Mouse (Mus musculus) neural tube, embryonic 11.5 days (tissue): ENCODE data around the gene Fth1. TPM values are rescaled to one million over a fixed set of nuclear protein-coding genes. Genes with fewer than 3 reads are reported as not detected.

ENCODE experiments used
- ATAC-seq: fragments of 200-750 bp; cut with Nextera tagmentation; 2 replicates; pipeline ENCODE4 v1.8.0; 2017; ENCODE audit warnings: moderate number of reproducible peaks, mild to moderate bottlenecking, moderate TSS enrichment, moderate library complexity; ENCODE audit not compliant: insufficient read depth, low FRiP score, low TSS enrichment
- DNase-seq: peaks from one replicate; pipeline ENCODE4 v3.0.0-alpha.2; 2015; ENCODE audit warnings: low spot score
- H3K27ac ChIP-seq: fragments of 300-500 bp; sonication (generic); 2 replicates; pipeline ENCODE4 v1.5.1; 2014; ENCODE audit warnings: low read depth, mild to moderate bottlenecking, low read length
- H3K27me3 ChIP-seq: fragments of 300-500 bp; sonication (generic); 2 replicates; pipeline ENCODE4 v1.6.1; 2014; ENCODE audit warnings: mild to moderate bottlenecking, low read length, mixed read lengths; ENCODE audit not compliant: control insufficient read depth, insufficient read depth
- H3K36me3 ChIP-seq: fragments of 300-500 bp; sonication (generic); 2 replicates; pipeline ENCODE4 v1.6.1; 2014; ENCODE audit warnings: mild to moderate bottlenecking, low read length, moderate library complexity, mixed read lengths; ENCODE audit not compliant: control insufficient read depth, insufficient read depth
- H3K4me1 ChIP-seq: fragments of 300-500 bp; sonication (generic); 2 replicates; pipeline ENCODE4 v1.6.1; 2014; ENCODE audit warnings: low read length, mixed read lengths; ENCODE audit not compliant: control insufficient read depth, insufficient read depth
- H3K4me2 ChIP-seq: fragments of 300-500 bp; sonication (generic); 2 replicates; pipeline ENCODE4 v1.6.1; 2014; ENCODE audit warnings: low read depth, mild to moderate bottlenecking, moderate library complexity
- H3K4me3 ChIP-seq: fragments of 300-500 bp; sonication (generic); 2 replicates; pipeline ENCODE4 v1.5.1; 2014; ENCODE audit warnings: low read depth, low read length
- H3K9ac ChIP-seq: fragments of 300-500 bp; sonication (generic); 2 replicates; pipeline ENCODE4 v1.6.1; 2014; ENCODE audit warnings: mild to moderate bottlenecking, low read length
- H3K9me3 ChIP-seq: fragments of 300-500 bp; sonication (generic); 2 replicates; pipeline ENCODE4 v1.6.1; 2016; ENCODE audit warnings: low read length; ENCODE audit not compliant: control insufficient read depth
- WGBS: fragments of 180-500 bp; shearing (Covaris S2); extraction: QIAGEN DNeasy Blood & Tissue Kit; methylation state at CpG from one replicate; pipeline ENCODE4 v1.1.7; 2014; 5-methylcytosine and 5-hydroxymethylcytosine counted together
- polyA plus RNA-seq: library from polyadenylated mRNA; unstranded; fragments of >200 nt; fragmentation: Nextera tagmentation; extraction: Ambion mirVana; gene quantifications from 2 replicates; pipeline ENCODE4 v1.2.1, GENCODE M21; 2014

The Fth1 gene
- polyA plus RNA-seq, 1 experiment from 2014 or later, result 1,187 TPM

DNA sequence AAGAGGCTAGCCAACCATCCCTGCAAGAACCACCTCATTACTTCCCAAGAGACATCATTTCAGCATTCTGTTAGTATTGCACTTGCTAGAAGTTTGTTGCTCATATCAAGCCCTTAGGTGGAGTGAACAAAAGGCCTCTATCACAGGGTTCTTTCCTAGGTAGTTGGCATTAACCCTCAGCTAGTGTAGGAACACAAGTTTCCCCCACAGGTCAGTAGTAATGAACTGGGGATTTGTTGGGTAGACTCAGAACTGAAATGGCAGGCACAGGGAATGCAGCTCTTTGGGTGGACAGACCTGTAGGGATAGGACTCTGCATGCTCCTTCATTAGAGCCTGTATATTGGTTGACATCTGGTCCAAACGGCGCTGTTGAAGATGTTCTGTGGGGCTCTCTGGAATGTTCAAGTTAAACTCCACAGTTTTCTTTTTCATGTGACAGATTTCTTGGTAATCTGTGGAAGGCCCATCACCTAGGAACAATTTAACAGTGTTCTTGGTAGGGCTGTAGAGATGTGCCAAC, 5.6 kb downstream of the Fth1 start:
- H3K27me3 ChIP-seq, result no peaks in the 10 kb centered on the region
- no peak overlapping the region for H3K4me3 ChIP-seq
- H3K36me3 ChIP-seq, result peaks cover 4% of the 10 kb centered on the region
- H3K9me3 ChIP-seq, result no peaks in the 10 kb centered on the region
- ATAC-seq (no peak), DNase-seq (no peak)
- H3K4me2 ChIP-seq, result no peak overlapping the region
- 92% methylated on average over 2 of the region's 2 CpGs for WGBS
- H3K27ac ChIP-seq, result no peak overlapping the region
- H3K4me1 ChIP-seq, result peaks cover 7% of the 10 kb centered on the region
- no peak overlapping the region for H3K9ac ChIP-seq

- Histone ChIP-seq H3K27me3 (no peaks in the 10 kb centered on the region), H3K9ac (no peak overlapping the region), H3K4me1 (peaks cover 7% of the 10 kb centered on the region), H3K36me3 (peaks cover 4% of the 10 kb centered on the region), H3K4me3 (no peak overlapping the region), H3K9me3 (no peaks in the 10 kb centered on the region), H3K4me2 (no peak overlapping the region), H3K27ac (no peak overlapping the region)
- WGBS, result 56% methylated on average over 6 of the region's 6 CpGs
- no peak for ATAC-seq
- no peak for DNase-seq
These were observed 6.8 kb downstream of the Fth1 start for GRCm38 (mm10) chr19:9987192-9987591.

DNA sequence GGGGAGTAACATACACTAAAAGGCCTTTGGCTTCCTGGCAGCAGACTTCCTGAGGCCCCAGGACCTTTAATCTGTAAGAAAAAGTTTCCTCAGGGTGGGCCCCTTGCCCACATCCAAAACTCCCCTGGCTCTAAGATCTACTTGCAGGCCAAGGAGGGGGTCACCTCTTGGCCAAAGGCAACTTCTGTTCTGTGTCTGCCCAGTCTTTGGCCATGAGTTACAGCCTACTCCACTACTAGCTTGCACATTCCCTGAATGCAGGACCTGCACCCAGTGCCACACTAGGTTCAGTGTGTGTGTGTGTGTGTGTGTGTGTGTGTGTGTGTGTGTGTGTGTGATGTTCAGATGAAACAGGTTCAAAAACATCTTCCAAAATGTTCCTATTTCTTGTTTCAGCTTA, 7.2 kb downstream of the Fth1 start:
- Histone ChIP-seq H3K9ac (no peak overlapping the region), H3K9me3 (no peaks in the 10 kb centered on the region), H3K36me3 (peaks cover 4% of the 10 kb centered on the region), H3K4me1 (peaks cover 7% of the 10 kb centered on the region), H3K27ac (no peak overlapping the region), H3K27me3 (no peaks in the 10 kb centered on the region), H3K4me2 (no peak overlapping the region), H3K4me3 (no peak overlapping the region)
- DNase-seq (no peak), ATAC-seq (no peak)

DNA sequence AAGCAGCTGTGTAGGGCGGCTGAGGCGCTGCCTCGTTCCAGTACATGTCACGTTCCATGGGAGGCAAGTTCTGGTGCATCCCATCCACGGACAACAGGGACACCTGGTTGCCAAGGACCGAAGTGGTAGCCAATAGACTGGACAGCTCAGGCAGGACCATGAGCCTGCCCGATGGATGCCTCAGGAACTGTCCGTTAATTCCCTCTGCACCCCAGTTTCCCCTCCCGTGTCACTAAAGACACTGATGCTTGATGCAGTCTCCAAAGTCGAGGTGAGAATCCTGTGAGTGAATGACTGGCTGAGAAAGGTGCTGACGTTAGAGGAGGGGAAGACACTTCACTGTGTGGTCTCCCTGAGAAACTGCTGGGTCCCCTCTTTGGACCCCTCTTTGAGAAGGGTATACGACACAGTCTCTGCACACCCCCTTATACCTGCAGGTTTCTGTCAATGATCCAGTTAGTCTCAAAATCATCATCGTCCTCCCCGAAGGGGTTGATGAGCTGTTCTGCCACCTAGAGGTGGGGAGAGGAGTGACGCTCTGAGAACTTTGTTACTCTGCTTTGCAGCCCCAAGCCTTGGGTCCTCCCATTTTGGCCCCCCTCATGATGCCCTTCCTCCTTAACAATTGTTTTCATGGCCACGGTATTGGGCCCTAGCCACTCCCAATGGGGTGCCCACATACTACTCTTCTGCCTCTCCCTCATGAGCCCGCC, 8.9 kb downstream of the Fth1 start:
- 66% methylated on average over 17 of the region's 17 CpGs for WGBS
- H3K36me3 ChIP-seq, result peaks cover 4% of the 10 kb centered on the region
- H3K9ac ChIP-seq, result no peak overlapping the region
- H3K4me1 ChIP-seq, result no peaks in the 10 kb centered on the region
- H3K4me3 ChIP-seq, result no peak overlapping the region
- no peak overlapping the region for H3K27ac ChIP-seq
- no peaks in the 10 kb centered on the region for H3K27me3 ChIP-seq
- no peak for ATAC-seq
- peak; percentile 9 for DNase-seq
- no peak overlapping the region for H3K4me2 ChIP-seq
- H3K9me3 ChIP-seq, result no peaks in the 10 kb centered on the region

DNA sequence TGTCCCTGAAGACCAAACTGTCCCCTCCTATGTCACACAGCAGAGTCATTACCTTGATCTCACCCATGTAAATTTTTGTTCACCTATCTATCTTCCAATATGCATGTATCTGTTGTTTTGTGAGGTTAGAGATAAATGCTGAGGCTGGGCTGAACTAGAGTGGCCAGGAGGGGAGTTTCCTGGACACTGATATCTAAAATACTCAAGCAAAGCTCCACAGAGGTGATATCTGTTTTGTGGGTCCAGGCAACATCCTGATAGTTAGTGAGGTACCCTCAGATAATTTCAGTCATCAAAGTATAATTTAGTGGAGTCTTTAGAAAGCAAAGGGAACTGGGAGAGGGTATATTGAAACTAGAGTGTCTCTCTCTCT, 9.5 kb downstream of the Fth1 start:
- ATAC-seq (no peak), DNase-seq (no peak)
- no peak overlapping the region for H3K27ac ChIP-seq
- no peaks in the 10 kb centered on the region for H3K4me1 ChIP-seq
- peaks cover 4% of the 10 kb centered on the region for H3K36me3 ChIP-seq
- H3K9ac ChIP-seq, result no peak overlapping the region
- no peak overlapping the region for H3K4me3 ChIP-seq
- H3K27me3 ChIP-seq, result no peaks in the 10 kb centered on the region
- H3K4me2 ChIP-seq, result no peak overlapping the region
- no peaks in the 10 kb centered on the region for H3K9me3 ChIP-seq

GRCm38 (mm10) chr19:9991304-9991703, 10.9 kb downstream of the Fth1 start:
- Histone ChIP-seq H3K9me3 (no peaks in the 10 kb centered on the region), H3K36me3 (no peaks in the 10 kb centered on the region), H3K4me2 (no peak overlapping the region), H3K4me1 (no peaks in the 10 kb centered on the region), H3K4me3 (no peak overlapping the region), H3K27me3 (no peaks in the 10 kb centered on the region), H3K27ac (no peak overlapping the region), H3K9ac (no peak overlapping the region)
- ATAC-seq, result 0 out of 2 replicates have a peak, but pooled peaks have one; percentile 35
- DNase-seq, result peak; percentile 81
- 29% methylated on average over 5 of the region's 5 CpGs for WGBS

DNA sequence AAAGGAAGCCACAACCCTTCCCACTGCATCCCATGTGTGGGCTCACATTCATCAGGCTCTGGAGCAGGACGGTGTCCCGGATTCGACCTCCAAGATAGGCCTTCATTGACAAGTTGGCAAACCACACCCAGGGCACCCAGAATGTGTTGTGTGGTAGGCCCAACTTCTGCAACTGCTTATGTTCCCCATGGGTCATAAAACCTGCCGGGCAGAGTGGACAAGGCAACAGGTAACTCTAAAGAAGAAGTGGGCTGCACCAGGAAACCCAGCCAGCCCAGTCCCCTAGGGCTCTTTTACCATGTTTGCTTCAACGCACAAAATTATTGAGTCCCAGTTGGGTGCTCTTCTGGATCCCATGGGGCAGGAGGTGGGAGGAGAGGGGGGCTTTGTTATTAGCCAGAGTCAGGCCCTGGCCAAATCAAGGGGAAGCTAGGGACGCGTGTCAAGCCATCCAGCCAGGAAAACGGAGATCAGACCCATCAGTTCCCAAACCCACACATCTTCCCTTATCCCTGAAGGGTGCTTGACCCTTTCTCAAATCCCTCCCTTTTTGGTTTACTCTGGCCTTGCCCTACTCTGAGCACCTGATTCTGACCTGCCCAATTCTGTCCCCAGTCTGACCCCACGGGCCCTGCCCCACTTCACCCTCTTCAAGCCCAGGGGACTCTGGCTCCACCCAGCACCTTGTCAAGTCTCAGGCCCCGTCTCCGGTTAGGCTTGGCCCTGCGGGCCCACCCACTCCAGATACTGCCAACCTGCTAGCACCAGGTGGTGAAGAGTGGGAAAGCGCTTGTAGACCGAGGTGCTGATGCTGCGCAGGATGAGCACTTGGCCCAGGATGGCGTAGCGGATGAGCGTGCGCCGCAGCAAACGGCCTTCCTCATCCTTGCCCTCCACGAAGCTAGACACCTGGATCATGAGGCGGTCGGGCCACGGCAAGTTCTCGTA, 11.9 kb downstream of the Fth1 start:
- H3K36me3 ChIP-seq, result no peaks in the 10 kb centered on the region
- H3K27me3 ChIP-seq, result no peaks in the 10 kb centered on the region
- no peaks in the 10 kb centered on the region for H3K9me3 ChIP-seq
- 45% methylated on average over 26 of the region's 26 CpGs for WGBS
- DNase-seq, result peak; percentile 8
- peak overlapping the region; percentile 46 for H3K4me2 ChIP-seq
- H3K9ac ChIP-seq, result peak overlapping the region; percentile 47
- peak; percentile 53 for ATAC-seq
- peak overlapping the region; percentile 22 for H3K4me3 ChIP-seq
- no peak overlapping the region for H3K27ac ChIP-seq
- H3K4me1 ChIP-seq, result no peaks in the 10 kb centered on the region

GRCm38 (mm10) chr19:9993036-9993656, 12.7 kb downstream of the Fth1 start:
- no peaks in the 10 kb centered on the region for H3K36me3 ChIP-seq
- peak; percentile 88 for ATAC-seq

More at GRCm38 (mm10) chr19:9993036-9993656, 12.7 kb downstream of the Fth1 start:
- WGBS, result 4% methylated on average over 17 of the region's 17 CpGs
- peak; percentile 92 for DNase-seq
- H3K4me3 ChIP-seq, result peak overlapping the region; percentile 22
- no peaks in the 10 kb centered on the region for H3K27me3 ChIP-seq
- H3K4me1 ChIP-seq, result no peaks in the 10 kb centered on the region
- peak overlapping the region; percentile 47 for H3K9ac ChIP-seq
- H3K27ac ChIP-seq, result no peak overlapping the region
- no peaks in the 10 kb centered on the region for H3K9me3 ChIP-seq
- peak overlapping the region; percentile 46 for H3K4me2 ChIP-seq
